Mouse (Mus musculus) liver, embryonic 14.5 days (tissue): ENCODE measurements at regions not wholly inside any gene's neighbourhood (a gene's known extent, or its start where the extent isn't known, plus 50 kb on each side); places are given as distances from the start of the nearest gene placed in this dataset.

Source experiments
- ATAC-seq: fragments of 200-750 bp; cut with Nextera tagmentation; 2 replicates; pipeline ENCODE4 v1.8.0; 2017; ENCODE audit warnings: moderate number of reproducible peaks, mild to moderate bottlenecking, moderate library complexity; ENCODE audit not compliant: insufficient read depth
- DNase-seq, 3 experiments: peaks; one replicate each; pipeline ENCODE4 v3.0.0-alpha.2; 2012 to 2013; ENCODE audit warnings: low read depth in 3 of 3, low spot score in 3 of 3
- H3K27ac ChIP-seq: fragments of 300-500 bp; sonication (generic); 2 replicates; pipeline ENCODE4 v1.5.1; 2014; ENCODE audit warnings: moderate library complexity, mild to moderate bottlenecking, control low read depth, inconsistent platforms
- H3K27me3 ChIP-seq: fragments of 300-500 bp; sonication (generic); 2 replicates; pipeline ENCODE4 v1.6.1; 2014; ENCODE audit warnings: mild to moderate bottlenecking, low read length, moderate library complexity; ENCODE audit not compliant: control insufficient read depth, insufficient read depth
- H3K36me3 ChIP-seq: fragments of 300-500 bp; sonication (generic); replicated peaks from 2 replicates; pipeline ENCODE4 v1.6.1; 2014; ENCODE audit warnings: low read depth; ENCODE audit not compliant: control insufficient read depth, insufficient read depth
- H3K4me1 ChIP-seq, 2 experiments: fragments of 200-500 bp in 1 of 2; fragments of 300-500 bp in 1 of 2; sonication (generic) in 1 of 2; replicated peaks; 2 replicates each; pipeline ENCODE4 v1.6.1; 2012 to 2014; ENCODE audit warnings: antibody characterized with exemption in 1 of 2, inconsistent platforms in 1 of 2, low read length in 1 of 2; ENCODE audit not compliant: control insufficient read depth in 2 of 2, insufficient read depth in 2 of 2
- H3K4me2 ChIP-seq: fragments of 300-500 bp; sonication (generic); 2 replicates; pipeline ENCODE4 v1.6.1; 2014; ENCODE audit warnings: low read depth, mild to moderate bottlenecking, control low read depth, moderate library complexity
- H3K4me3 ChIP-seq, 2 experiments: fragments of 200-500 bp in 1 of 2; fragments of 300-500 bp in 1 of 2; sonication (generic) in 1 of 2; 2 replicates each; pipeline ENCODE4 v1.5.1; 2012 to 2014; ENCODE audit warnings: low read depth in 2 of 2, low read length in 2 of 2, mild to moderate bottlenecking in 2 of 2, control low read depth in 1 of 2, inconsistent platforms in 1 of 2, moderate library complexity in 1 of 2; ENCODE audit not compliant: insufficient read depth in 1 of 2
- H3K9ac ChIP-seq: fragments of 300-500 bp; sonication (generic); replicated peaks from 2 replicates; pipeline ENCODE4 v1.6.1; 2014; ENCODE audit warnings: mild to moderate bottlenecking, control low read depth, moderate library complexity
- H3K9me3 ChIP-seq: fragments of 300-500 bp; sonication (generic); 2 replicates; pipeline ENCODE4 v1.6.1; 2016; ENCODE audit warnings: low read length, mixed read lengths; ENCODE audit not compliant: control insufficient read depth
- CTCF ChIP-seq: IDR thresholded peaks from 2 replicates; pipeline ENCODE4 v1.5.1; 2016; ENCODE audit warnings: antibody characterized with exemption, low read depth, control low read depth
- EP300 ChIP-seq: IDR thresholded peaks from 2 replicates; pipeline ENCODE4 v1.6.1; 2016; ENCODE audit warnings: antibody characterized with exemption, low read depth
- WGBS: fragments of 180-500 bp; shearing (Covaris S2); extraction: QIAGEN DNeasy Blood & Tissue Kit; methylation state at CpG from one replicate; pipeline ENCODE4 v1.1.7; 2014; ENCODE audit not compliant: insufficient replicate concordance; 5-methylcytosine and 5-hydroxymethylcytosine counted together

- H3K4me2 ChIP-seq: no peak overlapping the region
- H3K27ac ChIP-seq: no peak overlapping the region
- no peak overlapping the region for H3K4me3 ChIP-seq
- H3K9me3 ChIP-seq: no peaks in the 10 kb centered on the region; the same call in 1 of the 2 replicates
- WGBS: 76% methylated on average over 15 of the region's 15 CpGs
- no peaks in the 10 kb centered on the region for H3K36me3 ChIP-seq
- H3K27me3 ChIP-seq: no peaks in the 10 kb centered on the region
- DNase-seq (no peak), ATAC-seq (no peak)
- H3K4me1 ChIP-seq: no peaks in the 10 kb centered on the region
- no peak overlapping the region for H3K9ac ChIP-seq
- TF ChIP-seq EP300 (no peak), CTCF (no peak)
These were observed 55.1 kb upstream of the Igsf21 start for GRCm38 (mm10) chr4:140301661-140302060.

- H3K4me1 ChIP-seq: no peaks in the 10 kb centered on the region
- no peaks in the 10 kb centered on the region for H3K36me3 ChIP-seq
- no peak overlapping the region for H3K4me2 ChIP-seq
- no peak overlapping the region for H3K9ac ChIP-seq
- DNase-seq (no peak), ATAC-seq (no peak)
- no peak overlapping the region for H3K27ac ChIP-seq
- H3K27me3 ChIP-seq: no peaks in the 10 kb centered on the region
- no peak for TF ChIP-seq CTCF
- 67% methylated on average over 18 of the region's 18 CpGs for WGBS
- H3K4me3 ChIP-seq: no peak overlapping the region
- no peaks in the 10 kb centered on the region for H3K9me3 ChIP-seq
These were observed 51.5 kb upstream of the Igsf21 start for GRCm38 (mm10) chr4:140297912-140298620.
